Mouse (Mus musculus): ENCODE data around the gene Whrn. TPM values are rescaled to one million over a fixed set of nuclear protein-coding genes. Genes with fewer than 3 reads are reported as not detected.
A peak's percentile ranks its signal among the peaks of the same experiment; 100 is the strongest.

The Whrn gene
- polyA plus RNA-seq, 1 experiment from 2014 or later = 4.0 TPM

GRCm38 (mm10) chr4:63466192-63466591 lies 29.6 kb downstream of the Whrn start:
- ATAC-seq = no peak
- no peak overlapping the region for H3K9ac ChIP-seq
- no peak overlapping the region for H3K27ac ChIP-seq
- H3K4me3 ChIP-seq (replicated peaks) = no peak overlapping the region
- H3K4me2 ChIP-seq (replicated peaks) = no peak overlapping the region
- H3K36me3 ChIP-seq = no peaks in the 10 kb centered on the region
- 0 out of 2 replicates have a peak, but pooled peaks cover 4% of the 10 kb centered on the region for H3K4me1 ChIP-seq (replicated peaks)
- H3K27me3 ChIP-seq (replicated peaks) = no peaks in the 10 kb centered on the region
- H3K9me3 ChIP-seq = no peaks in the 10 kb centered on the region; the same call in 1 of the 2 replicates
- WGBS = 83% methylated on average over 6 of the region's 6 CpGs

GRCm38 (mm10) chr4:63460876-63461525 lies 34.8 kb downstream of the Whrn start:
- Histone ChIP-seq H3K4me3 (replicated peaks) (no peak overlapping the region), H3K27me3 (replicated peaks) (no peaks in the 10 kb centered on the region), H3K4me1 (replicated peaks) (0 out of 2 replicates have a peak, but pooled peaks cover 9% of the 10 kb centered on the region), H3K4me2 (replicated peaks) (no peak overlapping the region), H3K9me3 (no peaks in the 10 kb centered on the region), H3K27ac (no peak overlapping the region), H3K9ac (no peak overlapping the region), H3K36me3 (no peaks in the 10 kb centered on the region)
- ATAC-seq = no peak
- WGBS = 74% methylated on average over 7 of the region's 7 CpGs

GRCm38 (mm10) chr4:63459141-63459789 lies 36.5 kb downstream of the Whrn start:
- H3K27ac ChIP-seq = no peak overlapping the region
- 0 out of 2 replicates have a peak, but pooled peaks cover 9% of the 10 kb centered on the region for H3K4me1 ChIP-seq (replicated peaks)
- no peaks in the 10 kb centered on the region for H3K9me3 ChIP-seq
- H3K4me2 ChIP-seq (replicated peaks) = no peak overlapping the region
- no peaks in the 10 kb centered on the region for H3K36me3 ChIP-seq
- peak; percentile 46; the same call in 1 of the 2 replicates for ATAC-seq
- 49% methylated on average over 16 of the region's 16 CpGs for WGBS
- no peak overlapping the region for H3K4me3 ChIP-seq (replicated peaks)
- H3K9ac ChIP-seq = no peak overlapping the region
- H3K27me3 ChIP-seq (replicated peaks) = no peaks in the 10 kb centered on the region

- no peak for ATAC-seq
- no peaks in the 10 kb centered on the region for H3K9me3 ChIP-seq
- 0 out of 2 replicates have a peak, but pooled peaks cover 8% of the 10 kb centered on the region for H3K4me1 ChIP-seq (replicated peaks)
- no peaks in the 10 kb centered on the region for H3K27me3 ChIP-seq (replicated peaks)
- H3K9ac ChIP-seq = no peak overlapping the region
- no peak overlapping the region for H3K4me2 ChIP-seq (replicated peaks)
- whole genome bisulfite sequencing = 75% methylated on average over 5 of the region's 5 CpGs
- H3K36me3 ChIP-seq = no peaks in the 10 kb centered on the region
- no peak overlapping the region for H3K4me3 ChIP-seq (replicated peaks)
- no peak overlapping the region for H3K27ac ChIP-seq
Measured at GRCm38 (mm10) chr4:63456547-63456946, 39.2 kb downstream of the Whrn start.

- H3K9ac ChIP-seq = no peak overlapping the region
- no peak for ATAC-seq
- H3K36me3 ChIP-seq = peaks cover 3% of the 10 kb centered on the region; the same call in 1 of the 2 replicates
- WGBS = 76% methylated on average over 6 of the region's 6 CpGs
- no peak overlapping the region for H3K4me2 ChIP-seq (replicated peaks)
- no peaks in the 10 kb centered on the region for H3K27me3 ChIP-seq (replicated peaks)
- 0 out of 2 replicates have a peak, but pooled peaks cover under 1% of the 10 kb centered on the region for H3K4me1 ChIP-seq (replicated peaks)
- no peak overlapping the region for H3K4me3 ChIP-seq (replicated peaks)
- H3K9me3 ChIP-seq = no peaks in the 10 kb centered on the region
- H3K27ac ChIP-seq = no peak overlapping the region
Measured at GRCm38 (mm10) chr4:63453939-63454513, 41.8 kb downstream of the Whrn start.

GRCm38 (mm10) chr4:63452555-63452954 lies 43.2 kb downstream of the Whrn start:
- Histone ChIP-seq H3K9me3 (no peaks in the 10 kb centered on the region), H3K9ac (no peak overlapping the region), H3K36me3 (peaks cover 3% of the 10 kb centered on the region; the same call in 1 of the 2 replicates), H3K4me1 (replicated peaks) (no peaks in the 10 kb centered on the region), H3K27ac (no peak overlapping the region), H3K4me3 (replicated peaks) (no peak overlapping the region), H3K27me3 (replicated peaks) (no peaks in the 10 kb centered on the region), H3K4me2 (replicated peaks) (no peak overlapping the region)
- 79% methylated on average over 3 of the region's 3 CpGs for WGBS
- no peak for ATAC-seq

GRCm38 (mm10) chr4:63450551-63450950 lies 45.2 kb downstream of the Whrn start:
- no peak for ATAC-seq
- no peaks in the 10 kb centered on the region for H3K4me1 ChIP-seq (replicated peaks)
- 80% methylated on average over 5 of the region's 5 CpGs for WGBS
- no peak overlapping the region for H3K27ac ChIP-seq
- no peak overlapping the region for H3K4me3 ChIP-seq (replicated peaks)
- H3K36me3 ChIP-seq = peaks cover 3% of the 10 kb centered on the region; the same call in 1 of the 2 replicates
- no peaks in the 10 kb centered on the region for H3K27me3 ChIP-seq (replicated peaks)
- no peak overlapping the region for H3K9ac ChIP-seq
- H3K9me3 ChIP-seq = no peaks in the 10 kb centered on the region
- H3K4me2 ChIP-seq (replicated peaks) = no peak overlapping the region

- H3K27ac ChIP-seq = no peak overlapping the region
- no peak for ATAC-seq
- no peak overlapping the region for H3K4me2 ChIP-seq (replicated peaks)
- H3K4me1 ChIP-seq (replicated peaks) = no peaks in the 10 kb centered on the region
- H3K4me3 ChIP-seq (replicated peaks) = no peak overlapping the region
- H3K9me3 ChIP-seq = no peaks in the 10 kb centered on the region
- no peaks in the 10 kb centered on the region for H3K27me3 ChIP-seq (replicated peaks)
- H3K36me3 ChIP-seq = peaks cover 3% of the 10 kb centered on the region; the same call in 1 of the 2 replicates
- 84% methylated on average over 10 of the region's 10 CpGs for WGBS
- H3K9ac ChIP-seq = no peak overlapping the region
Measured at GRCm38 (mm10) chr4:63444362-63445066, 51.3 kb downstream of the Whrn start.

- H3K27ac ChIP-seq = no peak overlapping the region
- H3K4me1 ChIP-seq (replicated peaks) = no peaks in the 10 kb centered on the region
- no peak overlapping the region for H3K4me3 ChIP-seq (replicated peaks)
- no peaks in the 10 kb centered on the region for H3K9me3 ChIP-seq
- H3K9ac ChIP-seq = no peak overlapping the region
- ATAC-seq = no peak
- H3K4me2 ChIP-seq (replicated peaks) = no peak overlapping the region
- 87% methylated on average over 2 of the region's 2 CpGs for WGBS
- no peaks in the 10 kb centered on the region for H3K36me3 ChIP-seq
- H3K27me3 ChIP-seq (replicated peaks) = no peaks in the 10 kb centered on the region
Measured at GRCm38 (mm10) chr4:63443101-63443500, 52.7 kb downstream of the Whrn start.

- Histone ChIP-seq H3K27me3 (replicated peaks) (no peaks in the 10 kb centered on the region), H3K27ac (no peak overlapping the region), H3K9ac (no peak overlapping the region), H3K4me1 (replicated peaks) (no peaks in the 10 kb centered on the region; the same call in 1 of the 2 replicates), H3K4me2 (replicated peaks) (no peak overlapping the region), H3K9me3 (no peaks in the 10 kb centered on the region), H3K36me3 (no peaks in the 10 kb centered on the region), H3K4me3 (replicated peaks) (no peak overlapping the region)
- ATAC-seq = no peak
- 89% methylated on average over 7 of the region's 7 CpGs for WGBS
Measured at GRCm38 (mm10) chr4:63441616-63442015, 54.2 kb downstream of the Whrn start.

GRCm38 (mm10) chr4:63440262-63440661 lies 55.5 kb downstream of the Whrn start:
- Histone ChIP-seq H3K27me3 (replicated peaks) (no peaks in the 10 kb centered on the region), H3K9ac (no peak overlapping the region), H3K9me3 (no peaks in the 10 kb centered on the region), H3K36me3 (no peaks in the 10 kb centered on the region), H3K27ac (no peak overlapping the region), H3K4me3 (replicated peaks) (no peak overlapping the region), H3K4me2 (replicated peaks) (no peak overlapping the region), H3K4me1 (replicated peaks) (no peaks in the 10 kb centered on the region; the same call in 1 of the 2 replicates)
- ATAC-seq = no peak
- 50% methylated on average over 7 of the region's 7 CpGs for WGBS

- Histone ChIP-seq H3K9ac (no peak overlapping the region), H3K27me3 (replicated peaks) (no peaks in the 10 kb centered on the region), H3K9me3 (no peaks in the 10 kb centered on the region), H3K27ac (no peak overlapping the region), H3K4me1 (replicated peaks) (no peaks in the 10 kb centered on the region; the same call in 1 of the 2 replicates), H3K36me3 (no peaks in the 10 kb centered on the region), H3K4me3 (replicated peaks) (no peak overlapping the region), H3K4me2 (replicated peaks) (no peak overlapping the region)
- no peak for ATAC-seq
- WGBS = 81% methylated on average over 5 of the region's 5 CpGs
Measured at GRCm38 (mm10) chr4:63437968-63438367, 57.8 kb downstream of the Whrn start.
